Mouse (Mus musculus) small intestine, adult 2 months (tissue): ENCODE measurements around the gene Gstt1. TPM values are rescaled to one million over a fixed set of nuclear protein-coding genes. Genes with fewer than 3 reads are reported as not detected.

Experiments
- H3K27ac ChIP-seq: fragments of 200-500 bp; 2 replicates; pipeline ENCODE4 v1.5.1; 2012; ENCODE audit warnings: low read depth, low read length, control low read depth, inconsistent platforms; ENCODE audit not compliant: insufficient read depth
- H3K27me3 ChIP-seq: fragments of 200-500 bp; 2 replicates; pipeline ENCODE4 v1.6.1; 2012; ENCODE audit warnings: mild to moderate bottlenecking, moderate library complexity, low read length, inconsistent platforms; ENCODE audit not compliant: control insufficient read depth, insufficient read depth
- H3K36me3 ChIP-seq: fragments of 200-500 bp; 2 replicates; pipeline ENCODE4 v1.6.1; 2012; ENCODE audit warnings: mild to moderate bottlenecking, low read length, control low read depth, inconsistent platforms; ENCODE audit not compliant: control insufficient read depth, insufficient read depth
- H3K4me1 ChIP-seq: fragments of 200-500 bp; 2 replicates; pipeline ENCODE4 v1.6.1; 2012; ENCODE audit warnings: low read length, inconsistent platforms, mixed read lengths; ENCODE audit not compliant: control insufficient read depth, insufficient read depth, insufficient read length
- H3K4me3 ChIP-seq: fragments of 200-500 bp; 2 replicates; pipeline ENCODE4 v1.5.1; 2012; ENCODE audit warnings: low read depth, mild to moderate bottlenecking, control low read depth, inconsistent platforms, low read length, moderate library complexity
- CTCF ChIP-seq: fragments of 200-500 bp; IDR thresholded peaks from 2 replicates; pipeline ENCODE4 v1.5.1; 2012; ENCODE audit warnings: low read depth, mild to moderate bottlenecking, control low read depth, inconsistent platforms, low read length, moderate library complexity, mixed read lengths; ENCODE audit not compliant: insufficient replicate concordance, insufficient read length; ENCODE audit errors: extremely low read depth
- POLR2A ChIP-seq: fragments of 200-500 bp; IDR thresholded peaks from 2 replicates; pipeline ENCODE4 v1.6.1; 2012; ENCODE audit warnings: low read depth, mild to moderate bottlenecking, control low read depth, inconsistent platforms, low read length, moderate library complexity
- WGBS: fragments of 180-500 bp; shearing (Covaris S2); methylation state at CpG from one replicate; pipeline ENCODE4 v1.1.7; 2018; 5-methylcytosine and 5-hydroxymethylcytosine counted together
- polyA plus RNA-seq: library from polyadenylated mRNA; depleted of rRNA; stranded (reverse); fragments of >200 nt; gene quantifications from 2 replicates; pipeline ENCODE4 v1.2.3, GENCODE M21; 2012

Gene Gstt1
- polyA plus RNA-seq, 1 experiment: 103 TPM

- Histone ChIP-seq H3K27me3 (no peaks in the 10 kb centered on the region), H3K27ac (no peak overlapping the region), H3K4me1 (peaks cover 12% of the 10 kb centered on the region), H3K4me3 (no peak overlapping the region), H3K36me3 (peaks cover 2% of the 10 kb centered on the region; the same call in 1 of the 2 replicates)
- no peak for TF ChIP-seq CTCF
- TF ChIP-seq POLR2A: no peak
- 41% methylated on average over 1 of the region's 1 CpGs for WGBS
These were observed 12.9 kb downstream of the Gstt1 start for GRCm38 (mm10) chr10:75785442-75785841.

DNA sequence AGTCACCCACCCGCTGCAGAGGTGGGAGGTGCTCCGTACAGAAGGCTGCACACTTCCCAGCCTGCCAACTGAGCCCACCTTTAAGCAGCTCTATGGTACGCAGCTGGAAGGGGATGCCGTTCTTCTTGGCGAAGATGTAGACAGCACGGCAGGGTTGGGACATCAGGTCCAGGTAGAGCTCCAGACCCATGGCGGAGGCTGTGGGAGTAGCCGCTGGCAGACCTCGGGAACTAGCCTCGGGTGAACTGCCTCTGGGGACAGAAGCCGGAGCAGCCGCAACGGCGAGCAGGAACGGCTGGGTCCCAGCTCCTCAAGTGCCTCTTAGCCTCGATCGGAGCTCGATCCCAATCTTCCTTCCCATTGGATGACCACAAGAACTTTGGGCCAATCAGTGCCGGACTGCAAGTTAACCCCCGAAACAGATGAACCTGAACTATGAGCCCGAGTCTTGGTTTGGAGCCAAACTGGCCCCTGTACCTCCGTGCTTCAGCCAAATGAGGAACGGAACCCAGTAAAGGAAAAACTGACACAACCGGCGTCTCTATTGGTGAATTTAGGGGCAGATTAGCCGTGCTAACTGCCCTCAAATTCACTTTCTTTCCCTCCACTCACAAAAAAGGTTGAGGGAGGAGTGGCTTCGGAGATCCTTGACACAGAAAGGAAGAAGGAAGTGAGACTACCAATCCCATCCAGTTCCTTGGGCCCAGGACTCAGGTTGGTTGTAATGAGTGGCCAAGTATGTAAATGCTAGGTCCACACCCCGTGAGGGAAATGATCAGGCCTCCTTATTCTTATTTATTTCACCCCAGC is 17.4 kb downstream of the Gstt1 start, which contains the start of the genes Gm20441 and Gstt3:
Gene Gm20441, minus strand, starts transcription at position 186 of the 810 bp plus-strand sequence.
Gene Gstt3, minus strand, starts transcription at position 646 of the 810 bp plus-strand sequence.
- H3K27me3 ChIP-seq: no peaks in the 10 kb centered on the region
- H3K4me1 ChIP-seq: peaks cover 9% of the 10 kb centered on the region; the same call in 1 of the 2 replicates
- H3K36me3 ChIP-seq: 0 out of 2 replicates have a peak, but pooled peaks cover 1% of the 10 kb centered on the region
- WGBS: under 1% methylated on average over 28 of the region's 28 CpGs
- H3K4me3 ChIP-seq: peak within 1 kb of the TSS; percentile 67
- TF ChIP-seq CTCF (no peak), POLR2A (peak; percentile 87)
- H3K27ac ChIP-seq: peak within 1 kb of the TSS; percentile 96

DNA sequence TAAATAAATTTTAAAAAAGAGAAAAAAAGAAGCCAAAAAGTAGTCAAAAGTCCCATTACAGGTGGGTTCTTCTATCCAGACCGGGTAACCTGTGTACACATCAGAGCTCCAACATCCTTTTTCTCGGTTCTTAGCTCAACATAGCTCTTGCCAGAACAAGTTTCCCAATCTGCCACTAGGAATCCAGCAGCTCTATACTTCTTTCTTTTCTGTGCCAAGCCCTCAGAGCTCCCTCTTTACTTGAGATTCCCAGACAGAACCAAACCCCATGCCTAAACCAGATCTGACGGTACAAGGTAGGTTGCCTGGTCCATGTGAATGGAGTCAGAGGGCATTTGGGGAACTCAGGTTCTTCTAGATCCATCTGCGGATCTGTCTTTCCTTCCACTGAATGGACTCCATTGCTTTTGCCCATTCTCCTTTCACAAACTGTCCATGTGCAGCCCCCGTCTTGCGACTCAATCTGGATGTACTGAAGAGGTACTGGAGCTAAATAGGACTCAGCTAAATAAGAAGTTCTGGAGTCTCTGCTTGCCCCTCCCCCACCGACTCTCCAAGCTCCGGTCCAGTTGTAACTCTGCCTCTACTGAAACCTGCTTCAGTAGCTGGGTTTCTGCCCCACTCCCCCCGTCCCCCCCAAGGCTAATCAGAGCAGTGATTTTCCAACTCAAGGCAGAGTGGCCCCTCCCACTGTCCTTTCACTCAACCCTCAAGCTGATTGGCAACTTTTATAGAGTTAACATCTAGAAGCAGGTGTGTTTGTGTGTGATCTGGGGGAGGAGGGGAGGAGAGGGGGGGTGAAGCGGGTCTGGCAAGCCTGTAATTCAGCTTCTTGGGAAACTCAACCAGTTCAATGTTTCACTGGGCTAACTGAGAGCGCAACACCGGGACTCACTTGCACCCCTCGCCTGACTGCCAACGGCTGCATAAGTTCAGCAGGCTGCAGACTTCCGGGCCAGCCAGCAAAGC is 18.9 kb downstream of the Gstt1 start:
- TF ChIP-seq CTCF: no peak
- no peak; the same call in 1 of the 2 replicates for TF ChIP-seq POLR2A
- Histone ChIP-seq H3K4me3 (peak overlapping the region; percentile 67), H3K27me3 (no peaks in the 10 kb centered on the region), H3K4me1 (peaks cover 9% of the 10 kb centered on the region; the same call in 1 of the 2 replicates), H3K27ac (no peak overlapping the region), H3K36me3 (peaks cover 7% of the 10 kb centered on the region; the same call in 1 of the 2 replicates)
- 33% methylated on average over 15 of the region's 15 CpGs for WGBS

- H3K27ac ChIP-seq: no peak overlapping the region
- H3K4me3 ChIP-seq: no peak overlapping the region
- 89% methylated on average over 2 of the region's 2 CpGs for WGBS
- TF ChIP-seq POLR2A: no peak
- TF ChIP-seq CTCF: no peak
- H3K4me1 ChIP-seq: peaks cover 9% of the 10 kb centered on the region; the same call in 1 of the 2 replicates
- peaks cover 8% of the 10 kb centered on the region; the same call in 1 of the 2 replicates for H3K36me3 ChIP-seq
- H3K27me3 ChIP-seq: no peaks in the 10 kb centered on the region
These were observed 20.5 kb downstream of the Gstt1 start for GRCm38 (mm10) chr10:75777885-75778284.

DNA sequence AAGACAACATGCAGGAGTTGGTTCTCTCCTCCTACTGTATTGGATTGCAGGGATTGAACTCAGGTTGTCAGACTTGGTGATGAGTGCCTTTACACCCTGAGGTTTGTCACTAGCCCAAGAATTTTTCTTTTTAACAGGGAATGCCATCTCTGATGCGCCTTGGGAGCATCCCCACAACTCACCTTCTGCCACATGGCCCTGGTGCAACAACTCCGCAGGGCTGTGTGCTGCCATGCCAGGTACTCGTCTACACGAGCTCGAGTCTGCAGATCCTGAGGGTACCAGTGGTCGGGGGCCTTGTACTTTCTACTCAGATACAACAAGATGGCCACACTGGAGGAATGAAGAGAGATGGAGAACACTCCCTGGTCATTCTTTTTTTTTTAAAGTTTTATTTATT is 21.8 kb downstream of the Gstt1 start:
- Histone ChIP-seq H3K36me3 (peaks cover 8% of the 10 kb centered on the region; the same call in 1 of the 2 replicates), H3K4me3 (no peak overlapping the region), H3K27ac (no peak overlapping the region), H3K4me1 (peaks cover 11% of the 10 kb centered on the region; the same call in 1 of the 2 replicates), H3K27me3 (no peaks in the 10 kb centered on the region)
- 92% methylated on average over 6 of the region's 6 CpGs for WGBS
- TF ChIP-seq POLR2A: no peak
- TF ChIP-seq CTCF: no peak

- H3K36me3 ChIP-seq: peaks cover 8% of the 10 kb centered on the region; the same call in 1 of the 2 replicates
- 91% methylated on average over 9 of the region's 9 CpGs for WGBS
- peaks cover 4% of the 10 kb centered on the region; the same call in 1 of the 2 replicates for H3K4me1 ChIP-seq
- no peaks in the 10 kb centered on the region for H3K27me3 ChIP-seq
- H3K27ac ChIP-seq: no peak overlapping the region
- TF ChIP-seq POLR2A: no peak
- TF ChIP-seq CTCF: no peak
- no peak overlapping the region for H3K4me3 ChIP-seq
These were observed 23.8 kb downstream of the Gstt1 start for GRCm38 (mm10) chr10:75774587-75774986.
